Mouse (Mus musculus): ENCODE data around the gene Atp2c2.

Gene Atp2c2

DNA sequence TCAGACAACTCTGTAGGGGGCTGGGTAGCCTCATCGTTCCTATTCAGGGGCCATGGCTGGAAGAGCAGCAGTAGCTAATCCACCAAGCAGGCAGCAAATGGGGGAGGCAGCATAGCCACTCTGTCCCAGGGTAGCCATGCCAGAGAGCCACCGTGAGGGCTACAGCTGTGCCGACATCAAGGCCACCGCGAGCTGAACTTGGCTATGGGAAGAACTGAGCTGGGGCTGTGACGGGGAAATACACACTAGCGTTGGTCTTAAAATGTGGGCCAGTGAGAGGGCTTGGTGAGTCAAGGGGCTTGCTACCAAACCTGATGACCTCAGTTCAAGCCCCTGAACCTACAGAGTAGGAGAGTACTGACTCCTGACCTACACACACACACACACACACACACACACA is 84.9 kb downstream of the Atp2c2 start:
- DNase-seq (ENCODE audit: low spot score in 2 of 2) = no peak

- no peak for DNase-seq (ENCODE audit: low spot score in 2 of 2)
Measured at GRCm38 (mm10) chr8:119785764-119786405, 86.1 kb downstream of the Atp2c2 start.

DNA sequence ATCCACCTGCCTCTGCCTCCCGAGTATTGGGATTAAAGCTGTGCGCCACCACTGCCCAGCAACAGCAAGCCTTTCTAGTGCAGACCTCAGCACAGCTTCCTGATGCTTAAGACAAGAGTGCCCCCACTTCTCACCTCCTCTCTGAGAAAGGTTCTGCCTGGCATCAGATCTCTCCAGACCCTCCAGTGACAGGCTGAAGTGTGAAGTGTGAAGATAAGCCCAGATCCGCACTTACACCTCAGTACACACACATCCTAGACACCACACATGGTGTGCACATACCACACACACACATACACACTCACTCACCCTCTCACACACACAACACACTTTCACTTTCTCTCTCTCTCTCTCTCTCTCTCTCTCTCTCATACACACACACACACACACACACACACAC is 87.1 kb downstream of the Atp2c2 start:
- no peak for DNase-seq (ENCODE audit: low spot score in 2 of 2)

- DNase-seq (ENCODE audit: low spot score in 2 of 2) = no peak
Measured at GRCm38 (mm10) chr8:119787341-119787740, 87.5 kb downstream of the Atp2c2 start.

DNA sequence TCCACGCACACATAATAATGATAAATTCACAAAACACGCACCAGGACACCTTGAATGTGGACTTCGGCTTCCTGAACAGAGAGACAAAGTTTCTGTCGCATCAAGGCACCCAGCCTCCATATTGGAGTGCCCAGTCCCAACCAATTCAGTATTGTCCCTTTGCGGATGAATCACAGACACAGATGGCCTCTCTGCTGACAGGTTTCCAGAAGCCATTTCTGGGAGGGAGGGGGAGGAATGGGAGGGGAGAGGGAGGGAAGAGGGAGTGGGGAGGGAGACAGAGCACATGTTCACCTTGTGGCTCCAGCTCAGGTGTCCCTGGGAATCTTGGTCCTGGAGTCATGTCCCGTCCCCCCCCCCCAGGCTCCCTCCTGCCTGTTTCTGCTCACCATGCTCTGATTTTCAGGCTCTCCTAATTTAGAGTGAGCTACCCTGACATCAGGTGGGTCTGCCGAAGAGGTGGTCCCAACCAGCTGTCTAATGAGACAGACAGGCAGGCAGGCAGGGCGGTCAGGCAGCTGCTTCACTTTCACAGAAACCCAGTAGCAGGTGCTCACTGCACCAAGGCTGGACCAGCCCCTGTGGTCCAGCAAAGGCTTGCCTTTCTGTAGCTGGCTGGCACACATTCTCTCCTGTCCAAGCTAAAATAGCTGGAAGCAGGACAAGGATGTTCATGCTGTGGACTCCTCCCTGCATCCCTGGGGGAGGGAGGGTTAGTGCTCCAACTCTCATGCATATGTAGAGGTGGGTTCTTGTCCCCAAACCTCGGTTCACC is 89.0 kb downstream of the Atp2c2 start:
- no peak for DNase-seq (ENCODE audit: low spot score in 2 of 2)

- no peak for DNase-seq (ENCODE audit: low spot score in 2 of 2)
Measured at GRCm38 (mm10) chr8:119789581-119789980, 89.8 kb downstream of the Atp2c2 start.

GRCm38 (mm10) chr8:119791804-119792704 is 92.2 kb downstream of the Atp2c2 start:
- DNase-seq (ENCODE audit: low spot score in 2 of 2) = no peak

GRCm38 (mm10) chr8:119794689-119795088 is 94.9 kb downstream of the Atp2c2 start:
- no peak for DNase-seq (ENCODE audit: low spot score in 2 of 2)

GRCm38 (mm10) chr8:119795651-119796050 is 95.8 kb downstream of the Atp2c2 start:
- no peak for DNase-seq (ENCODE audit: low spot score in 2 of 2)

- peak; percentile 92 to 95 for DNase-seq (ENCODE audit: low spot score in 2 of 2)
Measured at GRCm38 (mm10) chr8:119798170-119798964, 98.6 kb downstream of the Atp2c2 start.

- DNase-seq (ENCODE audit: low spot score in 2 of 2) = no peak
Measured at GRCm38 (mm10) chr8:119798965-119799264, 99.1 kb downstream of the Atp2c2 start.

GRCm38 (mm10) chr8:119801168-119801567 is 101.4 kb downstream of the Atp2c2 start:
- DNase-seq (ENCODE audit: low spot score in 2 of 2) = no peak

DNA sequence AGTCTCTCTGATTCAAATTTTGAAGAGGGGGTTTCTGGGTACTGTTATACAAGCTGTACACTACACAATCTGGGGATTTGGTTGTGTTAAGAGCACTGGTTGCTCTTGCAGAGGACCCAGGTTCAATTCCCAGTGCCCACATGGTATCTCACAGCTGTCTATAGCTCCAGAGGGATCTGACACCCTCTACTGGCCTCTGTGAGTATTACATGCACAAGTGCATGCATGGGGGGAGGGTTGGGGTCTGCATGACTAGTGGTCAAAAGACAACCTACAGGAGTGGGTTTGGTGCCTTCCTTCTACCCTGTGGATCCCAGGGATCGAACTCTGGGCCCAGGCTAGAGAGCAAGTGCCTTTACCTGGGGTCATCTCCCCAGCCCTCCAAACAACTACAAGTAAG is 102.8 kb downstream of the Atp2c2 start:
- peak in 1 of 2 experiments; percentile 34 for DNase-seq (ENCODE audit: low spot score in 2 of 2)

- no peak for DNase-seq (ENCODE audit: low spot score in 2 of 2)
Measured at GRCm38 (mm10) chr8:119805275-119805674, 105.5 kb downstream of the Atp2c2 start.

DNA sequence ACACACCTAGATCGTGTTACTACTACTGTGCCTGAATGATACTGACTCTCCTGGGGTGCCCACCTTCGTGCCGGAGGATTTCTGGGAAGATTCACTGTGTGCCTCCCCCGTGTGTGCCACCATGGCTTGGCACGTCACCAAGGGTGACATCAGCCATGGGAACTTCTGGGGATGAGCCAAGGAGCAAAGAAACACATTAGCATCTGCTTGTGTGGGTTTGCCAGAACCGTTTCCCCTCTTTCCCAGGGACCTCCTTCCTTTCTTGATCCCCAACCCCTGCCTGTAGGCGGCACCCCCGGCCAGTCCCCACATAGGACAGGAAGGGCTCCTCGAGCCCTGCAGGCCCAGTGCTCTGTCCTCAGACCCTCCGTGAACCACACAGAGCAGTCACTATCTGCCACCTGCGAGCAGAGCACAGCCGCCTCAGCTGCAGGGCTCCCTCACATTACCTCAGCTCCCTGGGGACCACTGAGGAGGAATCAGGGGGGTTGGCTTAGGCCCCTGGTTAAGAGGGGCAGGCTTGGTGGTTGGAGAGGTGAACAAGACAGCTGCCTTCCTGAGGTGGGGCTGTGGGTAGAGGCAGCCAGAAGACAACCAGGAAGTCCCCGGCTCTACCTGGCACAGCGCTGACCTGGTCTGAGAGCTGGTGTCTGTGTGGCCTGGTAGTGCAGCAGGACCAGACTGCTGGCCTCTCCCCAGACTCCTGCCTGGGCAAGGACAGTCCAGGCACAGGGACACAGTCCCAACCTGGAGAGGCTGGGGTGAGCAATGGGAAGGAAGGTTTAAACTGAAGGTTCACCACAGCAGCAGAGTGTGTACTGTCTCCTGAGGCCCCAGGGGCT is 106.8 kb downstream of the Atp2c2 start:
- DNase-seq (ENCODE audit: low spot score in 2 of 2) = no peak
